Mouse (Mus musculus): Measurements from ENCODE around the gene Ykt6. TPM values are rescaled to one million over a fixed set of nuclear protein-coding genes. Genes with fewer than 3 reads are reported as not detected.
"Not testable (repeated sequence)": the region's sequence is repeated elsewhere in the genome, so short reads cannot be mapped to it uniquely, and the experiment has no call there.

Gene Ykt6
- total and polyA plus RNA-seq, 3 experiments: 79.8 to 117 (median 95.8) TPM

DNA sequence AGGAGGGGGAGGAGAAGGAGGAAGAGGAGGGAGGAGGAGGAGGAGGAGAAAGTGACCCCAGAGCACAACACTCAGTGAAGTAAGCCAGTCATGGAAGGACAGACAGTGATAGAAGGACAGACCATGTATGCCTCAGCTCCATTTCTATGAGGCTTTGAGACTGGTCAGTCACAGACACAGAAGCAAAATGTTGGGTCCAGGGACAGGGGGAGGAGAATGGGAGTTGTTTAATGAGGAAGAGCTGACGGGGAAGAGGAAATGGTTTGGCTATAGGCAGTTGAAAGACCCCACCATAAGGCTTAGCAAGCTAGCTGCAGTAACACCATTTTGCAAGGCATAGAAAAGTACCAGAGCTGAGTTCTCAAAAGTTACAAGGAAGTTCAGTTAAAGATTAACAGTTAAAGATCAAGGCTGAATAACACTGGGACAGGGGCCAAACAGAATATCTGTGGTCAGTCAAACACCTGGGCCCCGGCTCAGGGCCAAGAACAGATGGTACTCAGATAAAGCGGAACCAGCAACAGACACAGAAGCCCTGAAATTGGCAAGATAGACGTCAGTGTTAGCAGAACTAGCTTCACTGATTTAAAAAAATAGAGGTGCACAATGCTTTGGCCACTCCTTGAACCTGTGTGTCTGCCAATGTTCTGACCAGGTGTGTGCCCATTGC is 50.0 kb downstream of the Ykt6 start:
- dilution Hi-C loops (cut with MboI; ENCODE audit: extremely low pct_ligation_motif_present, extremely low pct_unique_long_range_greater_than_20kb, low sequenced_read_pairs); DNase-seq (ENCODE audit: extremely low read depth); H3K27me3 ChIP-seq (replicated peaks); H3K36me3 ChIP-seq (replicated peaks in 1 of 2; ENCODE audit: control insufficient read depth in 1 of 2, insufficient read depth in 1 of 2, low read length in 1 of 2); H3K79me2 ChIP-seq (replicated peaks; ENCODE audit: control insufficient read depth, extremely low read depth, insufficient read depth, poor library complexity, severe bottlenecking); H3K27ac ChIP-seq (ENCODE audit: insufficient read depth, low read depth); in situ Hi-C loops (cut with MboI; ENCODE audit: low pct_ligation_motif_present, low pct_unique_long_range_greater_than_20kb, low sequenced_read_pairs); H3K9ac ChIP-seq (ENCODE audit: insufficient read depth, low read depth); H3K9me3 ChIP-seq (replicated peaks; ENCODE audit: low read length); H3K4me3 ChIP-seq (replicated peaks in 1 of 3; ENCODE audit: low read depth in 2 of 3, low read length in 2 of 3, poor library complexity in 1 of 3); H3K4me2 ChIP-seq (ENCODE audit: insufficient read depth, low read depth, poor library complexity, severe bottlenecking): not testable (repeated sequence)
- peaks cover 14 to 28% of the 10 kb centered on the region in 2 experiments for H3K4me1 ChIP-seq (ENCODE audit: control insufficient read depth in 1 of 2, insufficient read depth in 2 of 2)

- H3K79me2 ChIP-seq (replicated peaks; ENCODE audit: control insufficient read depth, extremely low read depth, insufficient read depth, poor library complexity, severe bottlenecking); H3K4me2 ChIP-seq (ENCODE audit: insufficient read depth, low read depth, poor library complexity, severe bottlenecking); H3K27me3 ChIP-seq (replicated peaks); H3K36me3 ChIP-seq (replicated peaks in 1 of 2; ENCODE audit: control insufficient read depth in 1 of 2, insufficient read depth in 1 of 2, low read length in 1 of 2); H3K9ac ChIP-seq (ENCODE audit: insufficient read depth, low read depth); DNase-seq (ENCODE audit: extremely low read depth); H3K4me3 ChIP-seq (replicated peaks in 1 of 3; ENCODE audit: low read depth in 2 of 3, low read length in 2 of 3, poor library complexity in 1 of 3); H3K27ac ChIP-seq (ENCODE audit: insufficient read depth, low read depth); dilution Hi-C loops (cut with MboI; ENCODE audit: extremely low pct_ligation_motif_present, extremely low pct_unique_long_range_greater_than_20kb, low sequenced_read_pairs); H3K9me3 ChIP-seq (replicated peaks; ENCODE audit: low read length); in situ Hi-C loops (cut with MboI; ENCODE audit: low pct_ligation_motif_present, low pct_unique_long_range_greater_than_20kb, low sequenced_read_pairs): not testable (repeated sequence)
- peaks cover 5 to 19% of the 10 kb centered on the region in 2 experiments for H3K4me1 ChIP-seq (ENCODE audit: control insufficient read depth in 1 of 2, insufficient read depth in 2 of 2)
Measured at GRCm38 (mm10) chr11:6006351-6007009, 51.0 kb downstream of the Ykt6 start.

DNA sequence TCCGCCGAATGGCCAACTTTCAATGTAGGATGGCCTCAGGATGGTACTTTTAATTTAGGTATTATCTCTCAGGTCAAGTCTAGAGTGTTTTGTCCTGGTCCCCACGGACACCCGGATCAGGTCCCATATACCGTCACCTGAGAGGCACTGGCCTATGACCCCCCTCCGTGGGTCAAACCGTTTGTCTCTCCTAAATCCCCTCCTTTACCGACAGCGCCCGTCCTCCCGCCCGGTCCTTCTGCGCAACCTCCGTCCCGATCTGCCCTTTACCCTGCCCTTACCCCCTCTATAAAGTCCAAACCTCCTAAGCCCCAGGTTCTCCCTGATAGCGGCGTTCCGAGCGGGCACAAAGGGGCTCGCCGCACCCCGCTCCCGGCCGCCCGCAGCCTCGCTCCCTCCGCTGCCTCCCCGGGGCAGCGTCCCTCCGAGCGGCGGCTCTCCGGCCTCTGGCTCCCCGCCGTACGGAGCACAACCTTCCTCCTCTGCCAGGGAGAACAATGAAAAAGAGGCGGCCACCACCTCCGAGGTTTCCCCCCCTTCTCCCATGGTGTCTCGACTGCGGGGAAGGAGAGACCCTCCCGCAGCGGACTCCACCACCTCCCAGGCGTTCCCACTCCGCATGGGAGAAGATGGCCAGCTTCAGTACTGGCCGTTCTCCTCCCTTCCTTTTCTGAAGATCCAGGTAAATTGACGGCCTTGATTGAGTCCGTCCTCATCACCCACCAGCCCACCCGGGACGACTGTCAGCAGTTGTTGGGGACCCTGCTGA is 51.7 kb downstream of the Ykt6 start:
- in situ Hi-C loops (cut with MboI; ENCODE audit: low pct_ligation_motif_present, low pct_unique_long_range_greater_than_20kb, low sequenced_read_pairs); dilution Hi-C loops (cut with MboI; ENCODE audit: extremely low pct_ligation_motif_present, extremely low pct_unique_long_range_greater_than_20kb, low sequenced_read_pairs); DNase-seq (ENCODE audit: extremely low read depth); H3K36me3 ChIP-seq (replicated peaks in 1 of 2; ENCODE audit: control insufficient read depth in 1 of 2, insufficient read depth in 1 of 2, low read length in 1 of 2); H3K27ac ChIP-seq (ENCODE audit: insufficient read depth, low read depth); H3K27me3 ChIP-seq (replicated peaks); H3K4me2 ChIP-seq (ENCODE audit: insufficient read depth, low read depth, poor library complexity, severe bottlenecking); H3K9ac ChIP-seq (ENCODE audit: insufficient read depth, low read depth); H3K9me3 ChIP-seq (replicated peaks; ENCODE audit: low read length); H3K4me3 ChIP-seq (replicated peaks in 1 of 3; ENCODE audit: low read depth in 2 of 3, low read length in 2 of 3, poor library complexity in 1 of 3); H3K79me2 ChIP-seq (replicated peaks; ENCODE audit: control insufficient read depth, extremely low read depth, insufficient read depth, poor library complexity, severe bottlenecking): not testable (repeated sequence)
- peaks cover 2 to 11% of the 10 kb centered on the region in 2 experiments for H3K4me1 ChIP-seq (ENCODE audit: control insufficient read depth in 1 of 2, insufficient read depth in 2 of 2)

DNA sequence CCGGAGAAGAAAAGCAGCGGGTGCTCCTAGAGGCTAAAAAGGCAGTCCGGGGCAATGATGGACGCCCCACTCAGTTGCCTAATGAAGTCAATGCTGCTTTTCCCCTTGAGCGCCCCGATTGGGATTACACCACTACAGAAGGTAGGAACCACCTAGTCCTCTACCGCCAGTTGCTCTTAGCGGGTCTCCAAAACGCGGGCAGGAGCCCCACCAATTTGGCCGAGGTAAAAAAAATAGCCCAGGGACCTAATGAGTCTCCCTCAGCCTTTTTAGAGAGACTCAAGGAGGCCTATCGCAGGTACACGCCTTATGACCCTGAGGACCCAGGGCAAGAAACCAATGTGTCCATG is 52.3 kb downstream of the Ykt6 start:
- in situ Hi-C loops (cut with MboI; ENCODE audit: low pct_ligation_motif_present, low pct_unique_long_range_greater_than_20kb, low sequenced_read_pairs); H3K9ac ChIP-seq (ENCODE audit: insufficient read depth, low read depth); H3K79me2 ChIP-seq (replicated peaks; ENCODE audit: control insufficient read depth, extremely low read depth, insufficient read depth, poor library complexity, severe bottlenecking); H3K9me3 ChIP-seq (replicated peaks; ENCODE audit: low read length); H3K4me1 ChIP-seq (ENCODE audit: control insufficient read depth in 1 of 2, insufficient read depth in 2 of 2); H3K4me3 ChIP-seq (replicated peaks in 1 of 3; ENCODE audit: low read depth in 2 of 3, low read length in 2 of 3, poor library complexity in 1 of 3); H3K36me3 ChIP-seq (replicated peaks in 1 of 2; ENCODE audit: control insufficient read depth in 1 of 2, insufficient read depth in 1 of 2, low read length in 1 of 2); H3K27ac ChIP-seq (ENCODE audit: insufficient read depth, low read depth); DNase-seq (ENCODE audit: extremely low read depth); H3K4me2 ChIP-seq (ENCODE audit: insufficient read depth, low read depth, poor library complexity, severe bottlenecking); H3K27me3 ChIP-seq (replicated peaks); dilution Hi-C loops (cut with MboI; ENCODE audit: extremely low pct_ligation_motif_present, extremely low pct_unique_long_range_greater_than_20kb, low sequenced_read_pairs): not testable (repeated sequence)

DNA sequence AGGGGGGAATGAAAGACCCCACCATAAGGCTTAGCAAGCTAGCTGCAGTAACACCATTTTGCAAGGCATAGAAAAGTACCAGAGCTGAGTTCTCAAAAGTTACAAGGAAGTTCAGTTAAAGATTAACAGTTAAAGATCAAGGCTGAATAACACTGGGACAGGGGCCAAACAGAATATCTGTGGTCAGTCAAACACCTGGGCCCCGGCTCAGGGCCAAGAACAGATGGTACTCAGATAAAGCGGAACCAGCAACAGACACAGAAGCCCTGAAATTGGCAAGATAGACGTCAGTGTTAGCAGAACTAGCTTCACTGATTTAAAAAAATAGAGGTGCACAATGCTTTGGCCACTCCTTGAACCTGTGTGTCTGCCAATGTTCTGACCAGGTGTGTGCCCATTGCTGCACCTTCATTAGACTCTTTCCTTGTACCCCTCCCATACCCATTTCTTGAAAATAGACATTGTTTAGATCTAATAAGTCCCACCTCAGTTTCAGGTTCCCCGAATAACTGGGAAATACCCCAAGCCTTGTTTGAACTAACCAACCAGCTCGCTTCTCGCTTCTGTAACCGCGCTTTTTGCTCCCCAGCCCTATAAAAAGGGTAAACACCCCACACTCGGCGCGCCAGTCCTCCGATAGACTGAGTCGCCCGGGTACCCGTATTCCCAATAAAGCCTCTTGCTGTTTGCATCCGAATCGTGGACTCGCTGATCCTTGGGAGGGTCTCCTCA is 55.4 kb downstream of the Ykt6 start:
- H3K4me3 ChIP-seq (replicated peaks in 1 of 3; ENCODE audit: low read depth in 2 of 3, low read length in 2 of 3, poor library complexity in 1 of 3); DNase-seq (ENCODE audit: extremely low read depth); dilution Hi-C loops (cut with MboI; ENCODE audit: extremely low pct_ligation_motif_present, extremely low pct_unique_long_range_greater_than_20kb, low sequenced_read_pairs); in situ Hi-C loops (cut with MboI; ENCODE audit: low pct_ligation_motif_present, low pct_unique_long_range_greater_than_20kb, low sequenced_read_pairs); H3K4me2 ChIP-seq (ENCODE audit: insufficient read depth, low read depth, poor library complexity, severe bottlenecking); H3K4me1 ChIP-seq (ENCODE audit: control insufficient read depth in 1 of 2, insufficient read depth in 2 of 2); H3K9ac ChIP-seq (ENCODE audit: insufficient read depth, low read depth); H3K9me3 ChIP-seq (replicated peaks; ENCODE audit: low read length); H3K36me3 ChIP-seq (replicated peaks in 1 of 2; ENCODE audit: control insufficient read depth in 1 of 2, insufficient read depth in 1 of 2, low read length in 1 of 2); H3K27ac ChIP-seq (ENCODE audit: insufficient read depth, low read depth); H3K79me2 ChIP-seq (replicated peaks; ENCODE audit: control insufficient read depth, extremely low read depth, insufficient read depth, poor library complexity, severe bottlenecking): not testable (repeated sequence)
- peaks cover 17% of the 10 kb centered on the region for H3K27me3 ChIP-seq (replicated peaks)
